Mouse (Mus musculus) frontal cortex, postnatal 10 days (tissue): ENCODE measurements around the gene Tepsin.

Experiments used
- DNase-seq, 2 experiments: peaks; one replicate each; pipeline ENCODE4 v3.0.0; 2022; ENCODE audit warnings: low spot score in 2 of 2, mixed read lengths in 1 of 2

The Tepsin gene

GRCm38 (mm10) chr11:120064006-120064667 is 34.4 kb downstream of the Tepsin start:
- no peak for DNase-seq

- no peak for DNase-seq
These were observed 35.2 kb downstream of the Tepsin start for GRCm38 (mm10) chr11:120063326-120063725.

- DNase-seq: no peak
These were observed 37.9 kb downstream of the Tepsin start for GRCm38 (mm10) chr11:120060634-120061033.

GRCm38 (mm10) chr11:120055953-120056732 is 42.4 kb downstream of the Tepsin start:
- no peak for DNase-seq

GRCm38 (mm10) chr11:120053846-120054245 is 44.7 kb downstream of the Tepsin start:
- no peak for DNase-seq

GRCm38 (mm10) chr11:120052274-120052673 is 46.3 kb downstream of the Tepsin start:
- DNase-seq: no peak

GRCm38 (mm10) chr11:120051124-120051811 is 47.3 kb downstream of the Tepsin start:
- DNase-seq: no peak

GRCm38 (mm10) chr11:120049067-120049466 is 49.5 kb downstream of the Tepsin start:
- DNase-seq: no peak

GRCm38 (mm10) chr11:120048252-120048556 is 50.3 kb downstream of the Tepsin start:
- peak in 1 of 2 experiments; percentile 52 for DNase-seq

- DNase-seq: no peak
These were observed 50.8 kb downstream of the Tepsin start for GRCm38 (mm10) chr11:120047531-120048251.

GRCm38 (mm10) chr11:120046553-120047191 is 51.9 kb downstream of the Tepsin start, which contains the start of gene Aatk:
Gene Aatk (minus strand): TSS chr11:120047167.
- DNase-seq: no peak

- no peak for DNase-seq
These were observed 52.5 kb downstream of the Tepsin start for GRCm38 (mm10) chr11:120045839-120046552.

- DNase-seq: no peak
These were observed 53.2 kb downstream of the Tepsin start for GRCm38 (mm10) chr11:120045341-120045740.

- no peak for DNase-seq
These were observed 56.2 kb downstream of the Tepsin start for GRCm38 (mm10) chr11:120042141-120042838.

GRCm38 (mm10) chr11:120041191-120042123 is 57.1 kb downstream of the Tepsin start:
- peak in 1 of 2 experiments; percentile 68 for DNase-seq
